Mouse (Mus musculus) neural tube, embryonic 11.5 days (tissue): ENCODE data around the gene Hdac7. TPM values are rescaled to one million over a fixed set of nuclear protein-coding genes. Genes with fewer than 3 reads are reported as not detected.

ENCODE experiments used
- ATAC-seq: fragments of 200-750 bp; cut with Nextera tagmentation; 2 replicates; pipeline ENCODE4 v1.8.0; 2017; ENCODE audit warnings: moderate number of reproducible peaks, mild to moderate bottlenecking, moderate TSS enrichment, moderate library complexity; ENCODE audit not compliant: insufficient read depth, low FRiP score, low TSS enrichment
- DNase-seq: peaks from one replicate; pipeline ENCODE4 v3.0.0-alpha.2; 2015; ENCODE audit warnings: low spot score
- H3K27ac ChIP-seq: fragments of 300-500 bp; sonication (generic); 2 replicates; pipeline ENCODE4 v1.5.1; 2014; ENCODE audit warnings: low read depth, mild to moderate bottlenecking, low read length
- H3K27me3 ChIP-seq: fragments of 300-500 bp; sonication (generic); 2 replicates; pipeline ENCODE4 v1.6.1; 2014; ENCODE audit warnings: mild to moderate bottlenecking, low read length, mixed read lengths; ENCODE audit not compliant: control insufficient read depth, insufficient read depth
- H3K36me3 ChIP-seq: fragments of 300-500 bp; sonication (generic); 2 replicates; pipeline ENCODE4 v1.6.1; 2014; ENCODE audit warnings: mild to moderate bottlenecking, low read length, moderate library complexity, mixed read lengths; ENCODE audit not compliant: control insufficient read depth, insufficient read depth
- H3K4me1 ChIP-seq: fragments of 300-500 bp; sonication (generic); 2 replicates; pipeline ENCODE4 v1.6.1; 2014; ENCODE audit warnings: low read length, mixed read lengths; ENCODE audit not compliant: control insufficient read depth, insufficient read depth
- H3K4me2 ChIP-seq: fragments of 300-500 bp; sonication (generic); 2 replicates; pipeline ENCODE4 v1.6.1; 2014; ENCODE audit warnings: low read depth, mild to moderate bottlenecking, moderate library complexity
- H3K4me3 ChIP-seq: fragments of 300-500 bp; sonication (generic); 2 replicates; pipeline ENCODE4 v1.5.1; 2014; ENCODE audit warnings: low read depth, low read length
- H3K9ac ChIP-seq: fragments of 300-500 bp; sonication (generic); 2 replicates; pipeline ENCODE4 v1.6.1; 2014; ENCODE audit warnings: mild to moderate bottlenecking, low read length
- H3K9me3 ChIP-seq: fragments of 300-500 bp; sonication (generic); 2 replicates; pipeline ENCODE4 v1.6.1; 2016; ENCODE audit warnings: low read length; ENCODE audit not compliant: control insufficient read depth
- whole genome bisulfite sequencing: fragments of 180-500 bp; shearing (Covaris S2); extraction: QIAGEN DNeasy Blood & Tissue Kit; methylation state at CpG from one replicate; pipeline ENCODE4 v1.1.7; 2014; 5-methylcytosine and 5-hydroxymethylcytosine counted together
- polyA plus RNA-seq: library from polyadenylated mRNA; unstranded; fragments of >200 nt; fragmentation: Nextera tagmentation; extraction: Ambion mirVana; gene quantifications from 2 replicates; pipeline ENCODE4 v1.2.1, GENCODE M21; 2014

Gene Hdac7
- polyA plus RNA-seq, 1 experiment from 2014 or later, result 21.0 TPM

GRCm38 (mm10) chr15:97811307-97811706 lies 33.0 kb downstream of the Hdac7 start:
- DNase-seq (no peak), ATAC-seq (no peak)
- Histone ChIP-seq H3K9ac (no peak overlapping the region), H3K36me3 (peaks cover 5% of the 10 kb centered on the region), H3K9me3 (no peaks in the 10 kb centered on the region), H3K27me3 (no peaks in the 10 kb centered on the region), H3K4me2 (no peak overlapping the region), H3K4me1 (peaks cover 8% of the 10 kb centered on the region), H3K4me3 (no peak overlapping the region), H3K27ac (no peak overlapping the region)
- 92% methylated on average over 9 of the region's 9 CpGs for WGBS

- no peak overlapping the region for H3K27ac ChIP-seq
- no peak overlapping the region for H3K4me3 ChIP-seq
- no peak for ATAC-seq
Observed at GRCm38 (mm10) chr15:97810399-97810798, 33.9 kb downstream of the Hdac7 start.

GRCm38 (mm10) chr15:97809942-97810341 lies 34.4 kb downstream of the Hdac7 start:
- 88% methylated on average over 5 of the region's 5 CpGs for WGBS
- Histone ChIP-seq H3K4me1 (peaks cover 8% of the 10 kb centered on the region), H3K4me3 (no peak overlapping the region), H3K9me3 (no peaks in the 10 kb centered on the region), H3K4me2 (no peak overlapping the region), H3K36me3 (peaks cover 5% of the 10 kb centered on the region), H3K27me3 (no peaks in the 10 kb centered on the region), H3K9ac (no peak overlapping the region), H3K27ac (no peak overlapping the region)
- ATAC-seq (no peak), DNase-seq (no peak)

More at GRCm38 (mm10) chr15:97810399-97810798, 33.9 kb downstream of the Hdac7 start:
- Histone ChIP-seq H3K4me1 (peaks cover 8% of the 10 kb centered on the region), H3K36me3 (peaks cover 5% of the 10 kb centered on the region), H3K9ac (no peak overlapping the region), H3K9me3 (no peaks in the 10 kb centered on the region), H3K27me3 (no peaks in the 10 kb centered on the region), H3K4me2 (no peak overlapping the region)
- DNase-seq, result no peak
- WGBS, result 93% methylated on average over 5 of the region's 5 CpGs

DNA sequence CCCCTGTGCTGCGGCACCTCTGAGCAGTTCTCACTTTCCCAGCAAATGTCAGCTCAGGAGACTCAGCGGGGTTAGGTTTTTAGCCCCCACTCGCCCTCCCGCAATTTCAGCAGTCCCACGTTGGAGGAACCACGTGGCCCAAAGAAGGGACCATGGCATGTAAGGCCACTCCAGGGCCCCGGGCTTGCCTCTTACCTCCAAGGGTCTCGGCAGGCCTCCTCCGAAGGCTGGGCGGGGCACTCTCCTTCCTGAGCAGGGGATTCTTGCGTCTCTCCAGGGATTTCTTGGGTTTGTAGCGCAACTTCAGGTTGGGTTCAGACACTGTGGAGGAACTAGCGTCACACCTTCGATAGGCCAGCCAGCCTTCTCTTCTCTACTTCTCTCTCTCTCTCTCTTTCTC lies 35.1 kb downstream of the Hdac7 start:
- DNase-seq (no peak), ATAC-seq (no peak)
- Histone ChIP-seq H3K27ac (no peak overlapping the region), H3K4me1 (peaks cover 8% of the 10 kb centered on the region), H3K9me3 (no peaks in the 10 kb centered on the region), H3K36me3 (peaks cover 5% of the 10 kb centered on the region), H3K4me2 (no peak overlapping the region), H3K9ac (no peak overlapping the region), H3K27me3 (no peaks in the 10 kb centered on the region), H3K4me3 (no peak overlapping the region)
- WGBS, result 88% methylated on average over 14 of the region's 14 CpGs

DNA sequence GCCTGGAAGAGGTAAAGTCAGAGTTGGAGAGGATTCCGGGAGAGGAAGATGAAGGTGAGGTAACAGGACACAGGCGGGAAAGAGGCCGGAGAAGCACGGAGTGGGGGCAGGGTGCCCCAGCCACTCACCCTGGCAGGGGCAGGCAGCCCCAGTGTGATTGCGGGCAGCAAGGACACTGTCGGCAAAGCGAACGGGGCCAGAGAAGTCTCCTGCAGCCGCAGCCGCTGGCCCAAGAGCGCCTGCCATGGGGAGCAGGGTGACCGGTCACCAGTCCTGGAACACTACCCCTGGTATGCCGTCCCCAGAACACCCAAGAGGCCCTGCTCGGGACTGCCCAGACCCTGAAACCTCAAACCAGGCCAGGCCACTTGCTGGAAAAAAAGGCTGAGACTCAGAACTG lies 35.8 kb downstream of the Hdac7 start:
- ATAC-seq, result no peak
- Histone ChIP-seq H3K4me1 (peaks cover 8% of the 10 kb centered on the region), H3K9ac (no peak overlapping the region), H3K27me3 (no peaks in the 10 kb centered on the region), H3K27ac (no peak overlapping the region), H3K4me2 (no peak overlapping the region), H3K36me3 (peaks cover 5% of the 10 kb centered on the region), H3K9me3 (no peaks in the 10 kb centered on the region), H3K4me3 (no peak overlapping the region)
- 88% methylated on average over 14 of the region's 14 CpGs for WGBS
- no peak for DNase-seq

GRCm38 (mm10) chr15:97807867-97808266 lies 36.4 kb downstream of the Hdac7 start:
- DNase-seq, result no peak
- Histone ChIP-seq H3K4me2 (no peak overlapping the region), H3K36me3 (peaks cover 5% of the 10 kb centered on the region), H3K4me3 (no peak overlapping the region), H3K9ac (no peak overlapping the region), H3K4me1 (peaks cover 8% of the 10 kb centered on the region), H3K27ac (no peak overlapping the region), H3K27me3 (no peaks in the 10 kb centered on the region), H3K9me3 (no peaks in the 10 kb centered on the region)
- WGBS, result 82% methylated on average over 12 of the region's 12 CpGs
- ATAC-seq, result no peak

DNA sequence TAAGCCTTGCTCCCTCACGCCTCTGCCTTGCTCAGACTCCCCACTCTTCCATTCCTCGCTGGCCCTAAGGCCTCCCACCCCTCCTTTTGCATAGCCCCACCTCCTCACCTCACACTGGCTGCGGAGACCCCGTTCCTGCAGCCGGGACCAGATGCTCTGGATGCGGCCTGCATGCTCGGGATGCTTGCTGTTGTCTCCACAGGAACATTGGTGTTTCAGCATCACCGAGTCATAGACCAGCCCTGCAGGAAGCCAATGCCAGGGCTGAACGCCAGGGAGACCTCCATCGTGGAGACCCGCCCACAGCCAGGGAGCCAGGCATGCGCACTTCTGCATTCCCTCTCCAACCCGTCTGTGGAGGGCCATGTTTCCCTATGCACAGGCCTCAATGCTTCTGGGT lies 41.7 kb downstream of the Hdac7 start:
- WGBS, result 12% methylated on average over 13 of the region's 13 CpGs
- peaks cover 9% of the 10 kb centered on the region; the same call in 1 of the 2 replicates for H3K4me1 ChIP-seq
- ATAC-seq (peak; percentile 49; the same call in 1 of the 2 replicates), DNase-seq (peak; percentile 71)
- peak overlapping the region; percentile 39; the same call in 1 of the 2 replicates for H3K27ac ChIP-seq
- H3K4me3 ChIP-seq, result peak overlapping the region; percentile 12; the same call in 1 of the 2 replicates
- no peaks in the 10 kb centered on the region for H3K27me3 ChIP-seq
- H3K9ac ChIP-seq, result peak overlapping the region; percentile 18; the same call in 1 of the 2 replicates
- no peaks in the 10 kb centered on the region for H3K9me3 ChIP-seq
- H3K4me2 ChIP-seq, result peak overlapping the region; percentile 27
- peaks cover 2% of the 10 kb centered on the region for H3K36me3 ChIP-seq

DNA sequence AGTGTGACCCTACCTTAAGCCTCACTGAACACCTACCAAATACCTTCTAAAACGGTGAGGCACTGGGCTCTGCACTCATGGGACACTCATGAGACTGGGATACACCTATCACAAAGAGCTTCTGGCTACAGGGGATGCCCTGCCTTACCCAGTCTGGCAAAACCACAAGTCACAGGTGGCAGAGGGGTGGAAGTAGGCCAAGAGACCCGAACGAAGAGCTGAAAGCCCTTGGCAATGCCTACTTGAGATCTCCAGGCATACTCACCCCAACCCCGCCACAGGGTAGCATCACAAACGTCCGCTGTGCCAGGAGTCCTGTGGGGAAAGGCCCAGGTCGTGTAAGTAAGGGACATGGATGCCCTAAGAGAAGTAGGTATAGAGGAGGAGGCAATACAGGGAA lies 42.5 kb downstream of the Hdac7 start:
- Histone ChIP-seq H3K9me3 (no peaks in the 10 kb centered on the region), H3K27me3 (no peaks in the 10 kb centered on the region), H3K27ac (no peak overlapping the region), H3K4me1 (peaks cover 9% of the 10 kb centered on the region; the same call in 1 of the 2 replicates), H3K4me2 (no peak overlapping the region), H3K4me3 (no peak overlapping the region), H3K9ac (no peak overlapping the region), H3K36me3 (no peaks in the 10 kb centered on the region; the same call in none of the 2 replicates)
- ATAC-seq (no peak), DNase-seq (no peak)
- WGBS, result 79% methylated on average over 7 of the region's 7 CpGs

- Histone ChIP-seq H3K4me1 (peaks cover 9% of the 10 kb centered on the region; the same call in 1 of the 2 replicates), H3K36me3 (no peaks in the 10 kb centered on the region; the same call in none of the 2 replicates), H3K27ac (no peak overlapping the region)
Observed at GRCm38 (mm10) chr15:97800853-97801252, 43.4 kb downstream of the Hdac7 start.

More at GRCm38 (mm10) chr15:97800853-97801252, 43.4 kb downstream of the Hdac7 start:
- WGBS, result 85% methylated on average over 13 of the region's 13 CpGs
- Histone ChIP-seq H3K9ac (no peak overlapping the region), H3K27me3 (no peaks in the 10 kb centered on the region), H3K9me3 (no peaks in the 10 kb centered on the region), H3K4me2 (no peak overlapping the region), H3K4me3 (no peak overlapping the region)
- ATAC-seq, result no peak
- no peak for DNase-seq
